Mouse (Mus musculus) midbrain, embryonic 11.5 days (tissue): ENCODE results near the gene Kcnc4. TPM values are rescaled to one million over a fixed set of nuclear protein-coding genes. Genes with fewer than 3 reads are reported as not detected.
A peak's percentile ranks its signal among the peaks of the same experiment; 100 is the strongest.

Experiments used
- ATAC-seq: fragments of 200-750 bp; cut with Nextera tagmentation; 2 replicates; pipeline ENCODE4 v1.8.0; 2017; ENCODE audit warnings: moderate TSS enrichment, moderate library complexity; ENCODE audit not compliant: low FRiP score
- DNase-seq: peaks from one replicate; pipeline ENCODE4 v3.0.0; 2015; ENCODE audit warnings: low spot score; ENCODE audit errors: missing footprints
- H3K27ac ChIP-seq: fragments of 300-500 bp; sonication (generic); 2 replicates; pipeline ENCODE4 v1.5.1; 2014; ENCODE audit warnings: low read depth, low read length
- H3K27me3 ChIP-seq: fragments of 300-500 bp; sonication (generic); 2 replicates; pipeline ENCODE4 v1.6.1; 2014; ENCODE audit warnings: mild to moderate bottlenecking, low read length, moderate library complexity, mixed read lengths; ENCODE audit not compliant: control insufficient read depth, insufficient read depth
- H3K36me3 ChIP-seq: fragments of 300-500 bp; sonication (generic); 2 replicates; pipeline ENCODE4 v1.6.1; 2014; ENCODE audit warnings: mild to moderate bottlenecking, low read length, moderate library complexity, mixed read lengths; ENCODE audit not compliant: control insufficient read depth, insufficient read depth
- H3K4me1 ChIP-seq: fragments of 300-500 bp; sonication (generic); 2 replicates; pipeline ENCODE4 v1.6.1; 2014; ENCODE audit warnings: low read length; ENCODE audit not compliant: control insufficient read depth, insufficient read depth
- H3K4me2 ChIP-seq: fragments of 300-500 bp; sonication (generic); 2 replicates; pipeline ENCODE4 v1.6.1; 2014; ENCODE audit warnings: mild to moderate bottlenecking, moderate library complexity
- H3K4me3 ChIP-seq: fragments of 300-500 bp; sonication (generic); 2 replicates; pipeline ENCODE4 v1.5.1; 2014; ENCODE audit warnings: low read depth, low read length
- H3K9ac ChIP-seq: fragments of 300-500 bp; sonication (generic); 2 replicates; pipeline ENCODE4 v1.6.1; 2014; ENCODE audit warnings: low read length
- H3K9me3 ChIP-seq: fragments of 300-500 bp; sonication (generic); 2 replicates; pipeline ENCODE4 v1.6.1; 2016; ENCODE audit warnings: low read length; ENCODE audit not compliant: control insufficient read depth
- WGBS: fragments of 180-500 bp; shearing (Covaris S2); extraction: QIAGEN DNeasy Blood & Tissue Kit; methylation state at CpG from one replicate; pipeline ENCODE4 v1.1.7; 2014; 5-methylcytosine and 5-hydroxymethylcytosine counted together
- polyA plus RNA-seq: library from polyadenylated mRNA; unstranded; fragments of >200 nt; fragmentation: Nextera tagmentation; extraction: Ambion mirVana; gene quantifications from 2 replicates; pipeline ENCODE4 v1.2.1, GENCODE M21; 2014

Gene Kcnc4
- polyA plus RNA-seq, 1 experiment from 2014 or later: 0.03 TPM

- no peaks in the 10 kb centered on the region for H3K36me3 ChIP-seq
- peak; percentile 59 for ATAC-seq
These were observed 7.2 kb upstream of the Kcnc4 start for GRCm38 (mm10) chr3:107466577-107466976.

GRCm38 (mm10) chr3:107462160-107462559 is 2.8 kb upstream of the Kcnc4 start:
- Histone ChIP-seq H3K27me3 (peaks cover 48% of the 10 kb centered on the region), H3K4me2 (no peak overlapping the region), H3K9me3 (no peaks in the 10 kb centered on the region), H3K27ac (no peak overlapping the region), H3K4me3 (no peak overlapping the region), H3K9ac (no peak overlapping the region), H3K4me1 (peaks cover 20% of the 10 kb centered on the region), H3K36me3 (no peaks in the 10 kb centered on the region)
- WGBS: 16% methylated on average over 5 of the region's 5 CpGs
- ATAC-seq (peak; percentile 35; the same call in 1 of the 2 replicates), DNase-seq (peak; percentile 95)

More at GRCm38 (mm10) chr3:107466577-107466976, 7.2 kb upstream of the Kcnc4 start:
- WGBS: 9% methylated on average over 6 of the region's 6 CpGs
- Histone ChIP-seq H3K27ac (no peak overlapping the region), H3K9ac (no peak overlapping the region), H3K4me2 (no peak overlapping the region), H3K4me1 (no peaks in the 10 kb centered on the region), H3K27me3 (peaks cover 4% of the 10 kb centered on the region; the same call in 1 of the 2 replicates), H3K4me3 (no peak overlapping the region), H3K9me3 (no peaks in the 10 kb centered on the region)
- DNase-seq: peak; percentile 97

- WGBS: under 1% methylated on average over 67 of the region's 69 CpGs
- Histone ChIP-seq H3K27ac (no peak overlapping the region), H3K9ac (peak overlapping the region; percentile 34; the same call in 1 of the 2 replicates)
These were observed 550 bp upstream of the Kcnc4 start for GRCm38 (mm10) chr3:107459773-107460431.

GRCm38 (mm10) chr3:107458528-107459195 is 690 bp downstream of the Kcnc4 start:
- peaks cover 59% of the 10 kb centered on the region for H3K27me3 ChIP-seq
- H3K36me3 ChIP-seq: no peaks in the 10 kb centered on the region
- WGBS: under 1% methylated on average over 51 of the region's 51 CpGs
- peak; percentile 94 for DNase-seq
- 0 out of 2 replicates have a peak, but pooled peaks have one; percentile 8 for ATAC-seq
- peak overlapping the region; percentile 52 for H3K4me3 ChIP-seq
- no peak overlapping the region for H3K27ac ChIP-seq
- H3K9ac ChIP-seq: peak overlapping the region; percentile 20; the same call in 1 of the 2 replicates
- no peaks in the 10 kb centered on the region for H3K9me3 ChIP-seq
- peaks cover 20% of the 10 kb centered on the region for H3K4me1 ChIP-seq
- peak overlapping the region; percentile 76 for H3K4me2 ChIP-seq

More at GRCm38 (mm10) chr3:107459773-107460431, 550 bp upstream of the Kcnc4 start:
- no peaks in the 10 kb centered on the region for H3K36me3 ChIP-seq
- H3K4me3 ChIP-seq: peak overlapping the region; percentile 52
- ATAC-seq (peak; percentile 65), DNase-seq (peak; percentile 94)
- peak overlapping the region; percentile 76 for H3K4me2 ChIP-seq
- H3K4me1 ChIP-seq: peaks cover 20% of the 10 kb centered on the region
- peaks cover 59% of the 10 kb centered on the region for H3K27me3 ChIP-seq
- H3K9me3 ChIP-seq: no peaks in the 10 kb centered on the region

- ATAC-seq (no peak), DNase-seq (peak; percentile 89)
- peak overlapping the region; percentile 76 for H3K4me2 ChIP-seq
- H3K4me3 ChIP-seq: peak overlapping the region; percentile 52
- peaks cover 20% of the 10 kb centered on the region for H3K4me1 ChIP-seq
- peaks cover 59% of the 10 kb centered on the region for H3K27me3 ChIP-seq
- 4% methylated on average over 23 of the region's 23 CpGs for WGBS
- H3K36me3 ChIP-seq: no peaks in the 10 kb centered on the region
- H3K9me3 ChIP-seq: no peaks in the 10 kb centered on the region
- no peak overlapping the region for H3K27ac ChIP-seq
- peak overlapping the region; percentile 20; the same call in 1 of the 2 replicates for H3K9ac ChIP-seq
These were observed 1.2 kb downstream of the Kcnc4 start for GRCm38 (mm10) chr3:107458104-107458503.

- Histone ChIP-seq H3K4me1 (peaks cover 11% of the 10 kb centered on the region), H3K36me3 (no peaks in the 10 kb centered on the region), H3K9me3 (no peaks in the 10 kb centered on the region), H3K27ac (no peak overlapping the region), H3K27me3 (peaks cover 32% of the 10 kb centered on the region), H3K4me3 (no peak overlapping the region), H3K4me2 (no peak overlapping the region), H3K9ac (no peak overlapping the region)
- ATAC-seq: no peak
- no peak for DNase-seq
- 79% methylated on average over 4 of the region's 4 CpGs for WGBS
These were observed 5.1 kb downstream of the Kcnc4 start for GRCm38 (mm10) chr3:107454280-107454679.

- WGBS: 85% methylated on average over 3 of the region's 3 CpGs
- no peak overlapping the region for H3K9ac ChIP-seq
- no peaks in the 10 kb centered on the region for H3K9me3 ChIP-seq
- H3K27ac ChIP-seq: no peak overlapping the region
- H3K4me1 ChIP-seq: no peaks in the 10 kb centered on the region
- no peak overlapping the region for H3K4me3 ChIP-seq
- H3K4me2 ChIP-seq: no peak overlapping the region
- no peaks in the 10 kb centered on the region for H3K27me3 ChIP-seq
- H3K36me3 ChIP-seq: no peaks in the 10 kb centered on the region
- ATAC-seq: no peak
- DNase-seq: no peak
These were observed 12.5 kb downstream of the Kcnc4 start for GRCm38 (mm10) chr3:107446822-107447221.

- Histone ChIP-seq H3K4me3 (no peak overlapping the region), H3K27ac (no peak overlapping the region), H3K27me3 (no peaks in the 10 kb centered on the region), H3K4me1 (no peaks in the 10 kb centered on the region), H3K9ac (no peak overlapping the region), H3K4me2 (no peak overlapping the region), H3K36me3 (no peaks in the 10 kb centered on the region), H3K9me3 (no peaks in the 10 kb centered on the region)
- WGBS: 81% methylated on average over 5 of the region's 5 CpGs
- DNase-seq (peak; percentile 54), ATAC-seq (no peak)
These were observed 15.5 kb downstream of the Kcnc4 start for GRCm38 (mm10) chr3:107443866-107444265.

- Histone ChIP-seq H3K36me3 (no peaks in the 10 kb centered on the region), H3K4me3 (no peak overlapping the region), H3K9ac (no peak overlapping the region), H3K4me2 (no peak overlapping the region), H3K9me3 (no peaks in the 10 kb centered on the region), H3K27me3 (no peaks in the 10 kb centered on the region), H3K27ac (no peak overlapping the region), H3K4me1 (no peaks in the 10 kb centered on the region)
- ATAC-seq (no peak), DNase-seq (peak; percentile 26)
- 84% methylated on average over 11 of the region's 11 CpGs for WGBS
These were observed 17.2 kb downstream of the Kcnc4 start for GRCm38 (mm10) chr3:107442191-107442590.
